Mouse (Mus musculus): ENCODE results near the gene Tnfrsf1a. TPM values are rescaled to one million over a fixed set of nuclear protein-coding genes. Genes with fewer than 3 reads are reported as not detected.

Gene Tnfrsf1a
- polyA plus RNA-seq, 1 experiment from 2014 or later = 109 TPM

- peaks cover 5% of the 10 kb centered on the region for H3K4me1 ChIP-seq (replicated peaks; ENCODE audit: control insufficient read depth, insufficient read depth, low read length)
- ATAC-seq = no peak
- no peaks in the 10 kb centered on the region for H3K27me3 ChIP-seq (replicated peaks; ENCODE audit: control insufficient read depth, insufficient read depth, low read length)
- H3K9ac ChIP-seq (ENCODE audit: low read depth, low read length) = no peak overlapping the region
- no peak overlapping the region for H3K4me2 ChIP-seq (replicated peaks; ENCODE audit: low read depth)
- no peak overlapping the region for H3K4me3 ChIP-seq (ENCODE audit: low read depth, low read length)
- no peaks in the 10 kb centered on the region for H3K36me3 ChIP-seq (ENCODE audit: control insufficient read depth, insufficient read depth)
- H3K27ac ChIP-seq (ENCODE audit: low read depth, low read length) = no peak overlapping the region
- H3K9me3 ChIP-seq (ENCODE audit: control insufficient read depth) = no peaks in the 10 kb centered on the region
- no peak for TF ChIP-seq CTCF (IDR thresholded peaks at IDR 0.05; ENCODE audit: low read depth)
- WGBS = 88% methylated on average over 10 of the region's 10 CpGs
These were observed 58.5 kb downstream of the Tnfrsf1a start for GRCm38 (mm10) chr6:125407657-125408056.

- WGBS = 55% methylated on average over 11 of the region's 11 CpGs
These were observed 61.4 kb downstream of the Tnfrsf1a start for GRCm38 (mm10) chr6:125410551-125410950.

GRCm38 (mm10) chr6:125410995-125411547, 61.9 kb downstream of the Tnfrsf1a start:
- Histone ChIP-seq H3K9me3 (ENCODE audit: control insufficient read depth) (no peaks in the 10 kb centered on the region), H3K4me1 (replicated peaks; ENCODE audit: control insufficient read depth, insufficient read depth, low read length) (peaks cover 5% of the 10 kb centered on the region), H3K27ac (ENCODE audit: low read depth, low read length) (no peak overlapping the region), H3K4me2 (replicated peaks; ENCODE audit: low read depth) (peak overlapping the region; percentile 17; the same call in 1 of the 2 replicates), H3K9ac (ENCODE audit: low read depth, low read length) (no peak overlapping the region), H3K27me3 (replicated peaks; ENCODE audit: control insufficient read depth, insufficient read depth, low read length) (no peaks in the 10 kb centered on the region), H3K36me3 (ENCODE audit: control insufficient read depth, insufficient read depth) (no peaks in the 10 kb centered on the region), H3K4me3 (ENCODE audit: low read depth, low read length) (no peak overlapping the region)
- peak; percentile 90 for ATAC-seq
- 31% methylated on average over 8 of the region's 8 CpGs for WGBS
- TF ChIP-seq CTCF (IDR thresholded peaks at IDR 0.05; ENCODE audit: low read depth) = no peak

More at GRCm38 (mm10) chr6:125410551-125410950, 61.4 kb downstream of the Tnfrsf1a start:
- Histone ChIP-seq H3K27me3 (replicated peaks; ENCODE audit: control insufficient read depth, insufficient read depth, low read length) (no peaks in the 10 kb centered on the region), H3K4me1 (replicated peaks; ENCODE audit: control insufficient read depth, insufficient read depth, low read length) (peaks cover 5% of the 10 kb centered on the region), H3K4me3 (ENCODE audit: low read depth, low read length) (no peak overlapping the region), H3K9me3 (ENCODE audit: control insufficient read depth) (no peaks in the 10 kb centered on the region), H3K27ac (ENCODE audit: low read depth, low read length) (no peak overlapping the region), H3K36me3 (ENCODE audit: control insufficient read depth, insufficient read depth) (no peaks in the 10 kb centered on the region), H3K4me2 (replicated peaks; ENCODE audit: low read depth) (peak overlapping the region; percentile 17; the same call in 1 of the 2 replicates), H3K9ac (ENCODE audit: low read depth, low read length) (no peak overlapping the region)
- no peak for TF ChIP-seq CTCF (IDR thresholded peaks at IDR 0.05; ENCODE audit: low read depth)
- no peak for ATAC-seq

- no peak for ATAC-seq
- 93% methylated on average over 6 of the region's 6 CpGs for WGBS
- no peaks in the 10 kb centered on the region for H3K9me3 ChIP-seq (ENCODE audit: control insufficient read depth)
These were observed 62.5 kb downstream of the Tnfrsf1a start for GRCm38 (mm10) chr6:125411661-125412060.

More at GRCm38 (mm10) chr6:125411661-125412060, 62.5 kb downstream of the Tnfrsf1a start:
- Histone ChIP-seq H3K27me3 (replicated peaks; ENCODE audit: control insufficient read depth, insufficient read depth, low read length) (no peaks in the 10 kb centered on the region), H3K4me3 (ENCODE audit: low read depth, low read length) (no peak overlapping the region), H3K9ac (ENCODE audit: low read depth, low read length) (no peak overlapping the region), H3K4me1 (replicated peaks; ENCODE audit: control insufficient read depth, insufficient read depth, low read length) (peaks cover 5% of the 10 kb centered on the region), H3K27ac (ENCODE audit: low read depth, low read length) (no peak overlapping the region), H3K36me3 (ENCODE audit: control insufficient read depth, insufficient read depth) (no peaks in the 10 kb centered on the region), H3K4me2 (replicated peaks; ENCODE audit: low read depth) (no peak overlapping the region)
- no peak for TF ChIP-seq CTCF (IDR thresholded peaks at IDR 0.05; ENCODE audit: low read depth)

Other genes with a start within 250 kb of the Tnfrsf1a start
- 21.9 and 22.6 TPM in 2 replicates for gene Nop2, start 217.5 kb upstream of the Tnfrsf1a start, polyA plus RNA-seq (2015; fragmentation: Nextera tagmentation; extraction: Ambion mirVana)
- gene Iffo1, start 204.1 kb upstream of the Tnfrsf1a start, polyA plus RNA-seq (2015; fragmentation: Nextera tagmentation; extraction: Ambion mirVana) = 3.2 and 3.9 TPM in 2 replicates
- 1,338 and 1,629 TPM in 2 replicates for gene Gapdh, start 182.9 kb upstream of the Tnfrsf1a start, polyA plus RNA-seq (2015; fragmentation: Nextera tagmentation; extraction: Ambion mirVana)
- gene Ncapd2, start 157.7 kb upstream of the Tnfrsf1a start, polyA plus RNA-seq (2015; fragmentation: Nextera tagmentation; extraction: Ambion mirVana) = 17.9 and 19.0 TPM in 2 replicates
- gene Mrpl51, start 157.6 kb upstream of the Tnfrsf1a start, polyA plus RNA-seq (2015; fragmentation: Nextera tagmentation; extraction: Ambion mirVana) = 270 and 282 TPM in 2 replicates
- 2.7 and 3.4 TPM in 2 replicates for gene Vamp1, start 133.8 kb upstream of the Tnfrsf1a start, polyA plus RNA-seq (2015; fragmentation: Nextera tagmentation; extraction: Ambion mirVana)
- gene Tapbpl, start 117.5 kb upstream of the Tnfrsf1a start, polyA plus RNA-seq (2015; fragmentation: Nextera tagmentation; extraction: Ambion mirVana) = 25.9 and 26.7 TPM in 2 replicates
- gene Cd27, start 112.4 kb upstream of the Tnfrsf1a start, polyA plus RNA-seq (2015; fragmentation: Nextera tagmentation; extraction: Ambion mirVana) = 0.78 and 2.1 TPM in 2 replicates
- not detected in 2 replicates for gene Tuba3a, start 63.3 kb upstream of the Tnfrsf1a start, polyA plus RNA-seq (2015; fragmentation: Nextera tagmentation; extraction: Ambion mirVana)
- gene Ltbr, start 35.5 kb upstream of the Tnfrsf1a start, polyA plus RNA-seq (2015; fragmentation: Nextera tagmentation; extraction: Ambion mirVana) = 104 and 110 TPM in 2 replicates
- gene Scnn1a, start 28.7 kb upstream of the Tnfrsf1a start, polyA plus RNA-seq (2015; fragmentation: Nextera tagmentation; extraction: Ambion mirVana) = 16.9 and 19.0 TPM in 2 replicates
- gene Plekhg6, start 31.4 kb downstream of the Tnfrsf1a start, polyA plus RNA-seq (2015; fragmentation: Nextera tagmentation; extraction: Ambion mirVana) = 31.4 and 37.0 TPM in 2 replicates
- 96.1 and 99.5 TPM in 2 replicates for gene Cd9, start 145.4 kb downstream of the Tnfrsf1a start, polyA plus RNA-seq (2015; fragmentation: Nextera tagmentation; extraction: Ambion mirVana)
- 10.6 and 13.2 TPM in 2 replicates for gene Vwf, start 197.4 kb downstream of the Tnfrsf1a start, polyA plus RNA-seq (2015; fragmentation: Nextera tagmentation; extraction: Ambion mirVana)

Measured in intestine, postnatal 0 days (tissue).